17 mouse cellular contexts compared by ENCODE assay signal in genomic region chr1:63057849-63058248, GRCm38 (mm10).
"Had no signal": no experiment of that assay in that cellular context is flagged by ENCODE, and none has a peak within 500 bp of the region (broad histone marks: within the 10 kb centered on the region; RNA-seq: fewer than 3 reads in every experiment).

No protein-coding gene starts in this region.

- H3K27ac ChIP-seq: limb, embryonic 13.5 days; liver, embryonic 15.5 days; midbrain, embryonic 10.5 days; neural tube, embryonic 15.5 days had no signal

- H3K4me1 ChIP-seq: limb, embryonic 13.5 days; midbrain, embryonic 10.5 days had no signal

- H3K4me3 ChIP-seq: limb, embryonic 13.5 days; liver, embryonic 15.5 days; midbrain, embryonic 10.5 days; myocyte; neural tube, embryonic 15.5 days had no signal

- H3K9me3 ChIP-seq: limb, embryonic 13.5 days; liver, embryonic 15.5 days; midbrain, embryonic 10.5 days; neural tube, embryonic 15.5 days had no signal

- DNase-seq: kidney, postnatal 36 days; layer of hippocampus, adult 9-11 months; layer of hippocampus, postnatal 36 days; lung, adult 2 months; lung, postnatal 4 days; midbrain, embryonic 14.5 days; right cerebral cortex, postnatal 4 days; spleen, adult 18-20 months; thymus, adult 2 months; thymus, postnatal 36 days had no signal

- H3K27me3 ChIP-seq: limb, embryonic 13.5 days; liver, embryonic 15.5 days; neural tube, embryonic 15.5 days had no signal

- H3K4me2 ChIP-seq: limb, embryonic 13.5 days; liver, embryonic 11.5 days; liver, embryonic 15.5 days; neural tube, embryonic 15.5 days had no signal

- ATAC-seq: lung, postnatal 0 days had no signal

- H3K9ac ChIP-seq: limb, embryonic 13.5 days; liver, embryonic 15.5 days; neural tube, embryonic 15.5 days had no signal
